Mouse (Mus musculus): Measurements from ENCODE around the gene Hoxc8.

The Hoxc8 gene

GRCm38 (mm10) chr15:103005797-103006196 is 15.4 kb downstream of the Hoxc8 start:
- in situ Hi-C loops (cut with MboI, MseI), result no loop called here

- in situ Hi-C loops (cut with MboI, MseI), result no loop called here
Observed at GRCm38 (mm10) chr15:103006326-103006725, 15.9 kb downstream of the Hoxc8 start.

- in situ Hi-C loops (cut with MboI, MseI), result no loop called here
Observed at GRCm38 (mm10) chr15:103009265-103010111, 19.1 kb downstream of the Hoxc8 start.

GRCm38 (mm10) chr15:103010112-103010846 is 19.9 kb downstream of the Hoxc8 start:
- in situ Hi-C loops (cut with MboI, MseI), result no loop called here

- in situ Hi-C loops (cut with MboI, MseI), result no loop called here
Observed at GRCm38 (mm10) chr15:103010847-103011555, 20.6 kb downstream of the Hoxc8 start.

GRCm38 (mm10) chr15:103011928-103012486 is 21.6 kb downstream of the Hoxc8 start:
- in situ Hi-C loops (cut with MboI, MseI), result no loop called here

GRCm38 (mm10) chr15:103013238-103013984 is 23.0 kb downstream of the Hoxc8 start:
- in situ Hi-C loops (cut with MboI, MseI), result no loop called here

GRCm38 (mm10) chr15:103014166-103015008 is 24.0 kb downstream of the Hoxc8 start:
- in situ Hi-C loops (cut with MboI, MseI), result no loop called here

GRCm38 (mm10) chr15:103015009-103015399 is 24.6 kb downstream of the Hoxc8 start:
- in situ Hi-C loops (cut with MboI, MseI), result no loop called here

- in situ Hi-C loops (cut with MboI, MseI), result no loop called here
Observed at GRCm38 (mm10) chr15:103015406-103016166, 25.2 kb downstream of the Hoxc8 start.

- in situ Hi-C loops (cut with MboI, MseI), result no loop called here
Observed at GRCm38 (mm10) chr15:103018636-103019035, 28.2 kb downstream of the Hoxc8 start, which contains the start of gene Hoxc4. Gene Hoxc4 (plus strand): TSS chr15:103018934.

- in situ Hi-C loops (cut with MboI, MseI), result no loop called here
Observed at GRCm38 (mm10) chr15:103020899-103021418, 30.6 kb downstream of the Hoxc8 start.

- in situ Hi-C loops (cut with MboI, MseI), result no loop called here
Observed at GRCm38 (mm10) chr15:103021544-103021943, 31.1 kb downstream of the Hoxc8 start.

GRCm38 (mm10) chr15:103024131-103024530 is 33.7 kb downstream of the Hoxc8 start:
- in situ Hi-C loops (cut with MboI, MseI), result no loop called here

- in situ Hi-C loops (cut with MboI, MseI), result no loop called here
Observed at GRCm38 (mm10) chr15:103027266-103028235, 37.1 kb downstream of the Hoxc8 start.

GRCm38 (mm10) chr15:103028916-103029512 is 38.6 kb downstream of the Hoxc8 start:
- in situ Hi-C loops (cut with MboI, MseI), result no loop called here

- in situ Hi-C loops (cut with MboI, MseI), result no loop called here
Observed at GRCm38 (mm10) chr15:103030142-103030541, 39.7 kb downstream of the Hoxc8 start.
